Mouse (Mus musculus): ENCODE results near the gene Gjb2. TPM values are rescaled to one million over a fixed set of nuclear protein-coding genes. Genes with fewer than 3 reads are reported as not detected.

Gene Gjb2
- total RNA-seq, 1 experiment, result 0.76 TPM

- H3K36me3 ChIP-seq (ENCODE audit: control insufficient read depth, insufficient read depth, low read length, poor library complexity, severe bottlenecking), result no peaks in the 10 kb centered on the region
- in situ Hi-C loops (cut with MboI; ENCODE audit: low sequenced_read_pairs in 2 of 2, unreplicated experiment in 2 of 2), result loop anchor here in 1 of 2 experiments (25.0 kb wide), 1 partner anchor 234 kb away; no protein-coding TSS in a partner anchor
- no peaks in the 10 kb centered on the region; a peak in 1 of 4 replicates for H3K4me1 ChIP-seq (ENCODE audit: control insufficient read depth in 2 of 2, insufficient read depth in 2 of 2, low read length in 2 of 2, poor library complexity in 1 of 2)
- TF ChIP-seq ZC3H11A (IDR thresholded peaks at IDR 0.05; ENCODE audit: borderline replicate concordance, low read depth, low read length), result no peak
- TF ChIP-seq CHD2 (IDR thresholded peaks at IDR 0.05; ENCODE audit: low read depth, low read length), result no peak
- no peak for TF ChIP-seq MAFK (IDR thresholded peaks at IDR 0.05; ENCODE audit: insufficient read depth, low read depth, low read length)
- TF ChIP-seq HCFC1 (IDR thresholded peaks at IDR 0.05; ENCODE audit: borderline replicate concordance, insufficient read depth, low read length), result no peak
- TF ChIP-seq ZNF384 (IDR thresholded peaks at IDR 0.05; ENCODE audit: low read depth, low read length), result no peak
- H3K9me3 ChIP-seq (ENCODE audit: control insufficient read depth, insufficient read depth, low read depth, low read length), result no peaks in the 10 kb centered on the region
- H3K9ac ChIP-seq (ENCODE audit: insufficient read depth, low read depth, low read length, poor library complexity, severe bottlenecking), result peak overlapping the region; percentile 70
- H3K27ac ChIP-seq (ENCODE audit: insufficient read depth, low read depth, low read length, poor library complexity, severe bottlenecking), result no peak overlapping the region
- H3K4me3 ChIP-seq (ENCODE audit: insufficient read depth in 1 of 2, low read depth in 1 of 2, low read length in 2 of 2, poor library complexity in 1 of 2, severe bottlenecking in 1 of 2), result peak overlapping the region; percentile 76 to 79
- DNase-seq (ENCODE audit: low read depth, low spot score), result no peak
Measured at GRCm38 (mm10) chr14:57103711-57104105, 794 bp downstream of the Gjb2 start.

DNA sequence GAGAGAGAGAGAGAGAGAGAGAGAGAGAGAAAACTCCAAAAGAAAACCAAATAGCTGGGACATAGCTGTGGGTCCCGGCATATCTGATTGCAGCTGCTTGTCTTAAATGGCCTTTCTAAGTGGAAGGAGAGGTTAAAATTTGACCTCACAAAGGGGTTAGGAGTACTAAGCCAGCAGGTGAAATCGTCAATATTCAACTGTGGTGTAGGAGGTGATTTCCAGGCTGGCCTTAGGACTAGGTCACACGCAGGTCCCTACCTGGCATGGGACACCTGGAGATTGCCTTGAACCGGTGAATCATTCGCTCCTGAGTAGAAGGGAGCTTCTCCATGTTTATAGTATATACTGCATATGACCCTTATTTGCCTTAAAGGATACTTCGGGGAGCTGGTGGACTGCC lies 1.4 kb downstream of the Gjb2 start:
- Histone ChIP-seq H3K4me3 (ENCODE audit: insufficient read depth in 1 of 2, low read depth in 1 of 2, low read length in 2 of 2, poor library complexity in 1 of 2, severe bottlenecking in 1 of 2) (no peak overlapping the region; a peak in 1 of 4 replicates), H3K9me3 (ENCODE audit: control insufficient read depth, insufficient read depth, low read depth, low read length) (no peaks in the 10 kb centered on the region), H3K9ac (ENCODE audit: insufficient read depth, low read depth, low read length, poor library complexity, severe bottlenecking) (no peak overlapping the region), H3K36me3 (ENCODE audit: control insufficient read depth, insufficient read depth, low read length, poor library complexity, severe bottlenecking) (no peaks in the 10 kb centered on the region), H3K4me1 (ENCODE audit: control insufficient read depth in 2 of 2, insufficient read depth in 2 of 2, low read length in 2 of 2, poor library complexity in 1 of 2) (no peaks in the 10 kb centered on the region; a peak in 1 of 4 replicates), H3K27ac (ENCODE audit: insufficient read depth, low read depth, low read length, poor library complexity, severe bottlenecking) (no peak overlapping the region)
- TF ChIP-seq CHD2 (IDR thresholded peaks at IDR 0.05; ENCODE audit: low read depth, low read length), result no peak
- no peak for TF ChIP-seq ZNF384 (IDR thresholded peaks at IDR 0.05; ENCODE audit: low read depth, low read length)
- no peak for TF ChIP-seq MAFK (IDR thresholded peaks at IDR 0.05; ENCODE audit: insufficient read depth, low read depth, low read length)
- no peak for TF ChIP-seq ZC3H11A (IDR thresholded peaks at IDR 0.05; ENCODE audit: borderline replicate concordance, low read depth, low read length)
- TF ChIP-seq HCFC1 (IDR thresholded peaks at IDR 0.05; ENCODE audit: borderline replicate concordance, insufficient read depth, low read length), result no peak
- DNase-seq (ENCODE audit: low read depth, low spot score), result no peak
- in situ Hi-C loops (cut with MboI; ENCODE audit: low sequenced_read_pairs in 2 of 2, unreplicated experiment in 2 of 2), result loop anchor here in 1 of 2 experiments (25.0 kb wide), 1 partner anchor 234 kb away; no protein-coding TSS in a partner anchor

- in situ Hi-C loops (cut with MboI; ENCODE audit: low sequenced_read_pairs in 2 of 2, unreplicated experiment in 2 of 2), result loop anchor here in 1 of 2 experiments (25.0 kb wide), 1 partner anchor 236 kb away; no protein-coding TSS in a partner anchor
- H3K4me1 ChIP-seq (ENCODE audit: control insufficient read depth in 2 of 2, insufficient read depth in 2 of 2, low read length in 2 of 2, poor library complexity in 1 of 2), result no peaks in the 10 kb centered on the region; a peak in 1 of 4 replicates
- TF ChIP-seq ZC3H11A (IDR thresholded peaks at IDR 0.05; ENCODE audit: borderline replicate concordance, low read depth, low read length) (no peak), HCFC1 (IDR thresholded peaks at IDR 0.05; ENCODE audit: borderline replicate concordance, insufficient read depth, low read length) (no peak), ZNF384 (IDR thresholded peaks at IDR 0.05; ENCODE audit: low read depth, low read length) (no peak), MAFK (IDR thresholded peaks at IDR 0.05; ENCODE audit: insufficient read depth, low read depth, low read length) (no peak), CHD2 (IDR thresholded peaks at IDR 0.05; ENCODE audit: low read depth, low read length) (no peak)
- H3K27ac ChIP-seq (ENCODE audit: insufficient read depth, low read depth, low read length, poor library complexity, severe bottlenecking), result no peak overlapping the region
- H3K36me3 ChIP-seq (ENCODE audit: control insufficient read depth, insufficient read depth, low read length, poor library complexity, severe bottlenecking), result no peaks in the 10 kb centered on the region
- H3K9ac ChIP-seq (ENCODE audit: insufficient read depth, low read depth, low read length, poor library complexity, severe bottlenecking), result no peak overlapping the region
- H3K4me3 ChIP-seq (ENCODE audit: insufficient read depth in 1 of 2, low read depth in 1 of 2, low read length in 2 of 2, poor library complexity in 1 of 2, severe bottlenecking in 1 of 2), result no peak overlapping the region
- H3K9me3 ChIP-seq (ENCODE audit: control insufficient read depth, insufficient read depth, low read depth, low read length), result no peaks in the 10 kb centered on the region
- no peak for DNase-seq (ENCODE audit: low read depth, low spot score)
Measured at GRCm38 (mm10) chr14:57101623-57102022, 2.9 kb downstream of the Gjb2 start.

DNA sequence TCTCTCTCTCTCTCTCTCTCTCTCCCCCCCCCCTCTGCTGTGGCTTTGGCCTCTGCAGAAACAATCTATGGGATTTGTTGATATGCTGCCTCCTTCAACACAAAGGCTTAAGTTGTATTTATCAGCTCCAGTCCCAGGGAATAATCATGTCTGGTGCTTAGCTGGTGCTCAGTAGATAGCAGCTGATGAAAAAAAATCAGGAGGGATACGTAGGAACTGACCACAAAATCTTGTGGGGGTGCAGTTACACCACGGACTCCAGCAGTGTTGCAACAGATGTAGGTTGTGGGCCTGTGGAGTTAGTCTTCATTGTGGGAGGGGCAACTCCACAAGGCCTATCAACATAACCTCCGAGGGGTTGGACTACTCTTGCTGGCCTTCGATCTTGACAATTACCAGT lies 8.6 kb downstream of the Gjb2 start:
- TF ChIP-seq ZNF384 (IDR thresholded peaks at IDR 0.05; ENCODE audit: low read depth, low read length), result no peak
- no peak for TF ChIP-seq CHD2 (IDR thresholded peaks at IDR 0.05; ENCODE audit: low read depth, low read length)
- no peak for TF ChIP-seq MAFK (IDR thresholded peaks at IDR 0.05; ENCODE audit: insufficient read depth, low read depth, low read length)
- TF ChIP-seq HCFC1 (IDR thresholded peaks at IDR 0.05; ENCODE audit: borderline replicate concordance, insufficient read depth, low read length), result no peak
- TF ChIP-seq ZC3H11A (IDR thresholded peaks at IDR 0.05; ENCODE audit: borderline replicate concordance, low read depth, low read length), result no peak
- no peaks in the 10 kb centered on the region for H3K36me3 ChIP-seq (ENCODE audit: control insufficient read depth, insufficient read depth, low read length, poor library complexity, severe bottlenecking)
- in situ Hi-C loops (cut with MboI; ENCODE audit: low sequenced_read_pairs in 2 of 2, unreplicated experiment in 2 of 2), result no loop called here
- no peak overlapping the region for H3K27ac ChIP-seq (ENCODE audit: insufficient read depth, low read depth, low read length, poor library complexity, severe bottlenecking)
- no peak for DNase-seq (ENCODE audit: low read depth, low spot score)
- H3K9me3 ChIP-seq (ENCODE audit: control insufficient read depth, insufficient read depth, low read depth, low read length), result no peaks in the 10 kb centered on the region
- H3K9ac ChIP-seq (ENCODE audit: insufficient read depth, low read depth, low read length, poor library complexity, severe bottlenecking), result no peak overlapping the region
- no peak overlapping the region for H3K4me3 ChIP-seq (ENCODE audit: insufficient read depth in 1 of 2, low read depth in 1 of 2, low read length in 2 of 2, poor library complexity in 1 of 2, severe bottlenecking in 1 of 2)
- H3K4me1 ChIP-seq (ENCODE audit: control insufficient read depth in 2 of 2, insufficient read depth in 2 of 2, low read length in 2 of 2, poor library complexity in 1 of 2), result 0 out of 4 replicates have a peak, but pooled peaks cover 0 to 2% of the 10 kb centered on the region in 2 experiments

Measured in ES-E14 (cell line).